Mouse (Mus musculus): ENCODE results near the gene Nsa2.

Gene Nsa2

DNA sequence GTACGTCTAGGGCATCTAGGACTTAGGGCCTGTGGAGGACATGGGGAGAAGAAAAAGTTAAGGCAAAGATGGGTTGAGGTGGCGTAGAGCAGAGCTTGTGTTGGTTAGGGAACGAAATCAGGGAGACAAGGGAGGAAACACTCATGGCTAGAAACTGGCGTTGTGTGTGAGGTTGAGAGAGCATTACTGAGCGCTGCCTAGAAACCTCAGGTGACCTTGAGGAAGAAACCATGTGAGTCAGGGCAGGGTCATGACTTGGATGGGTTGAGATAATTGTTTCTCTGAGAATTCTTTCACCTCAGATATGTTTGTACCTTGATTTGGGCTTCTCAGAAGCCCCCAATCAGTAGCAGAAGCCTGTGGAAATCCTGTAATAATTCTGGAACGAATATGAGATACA lies 50.3 kb downstream of the Nsa2 start:
- no peak for DNase-seq (ENCODE audit: low spot score in 2 of 2)

- no peak for DNase-seq (ENCODE audit: low spot score in 2 of 2)
Measured at GRCm38 (mm10) chr13:97086316-97086715, 51.4 kb downstream of the Nsa2 start.

GRCm38 (mm10) chr13:97082432-97082831 lies 55.3 kb downstream of the Nsa2 start:
- no peak for DNase-seq (ENCODE audit: low spot score in 2 of 2)

GRCm38 (mm10) chr13:97080615-97081014 lies 57.1 kb downstream of the Nsa2 start:
- no peak for DNase-seq (ENCODE audit: low spot score in 2 of 2)

DNA sequence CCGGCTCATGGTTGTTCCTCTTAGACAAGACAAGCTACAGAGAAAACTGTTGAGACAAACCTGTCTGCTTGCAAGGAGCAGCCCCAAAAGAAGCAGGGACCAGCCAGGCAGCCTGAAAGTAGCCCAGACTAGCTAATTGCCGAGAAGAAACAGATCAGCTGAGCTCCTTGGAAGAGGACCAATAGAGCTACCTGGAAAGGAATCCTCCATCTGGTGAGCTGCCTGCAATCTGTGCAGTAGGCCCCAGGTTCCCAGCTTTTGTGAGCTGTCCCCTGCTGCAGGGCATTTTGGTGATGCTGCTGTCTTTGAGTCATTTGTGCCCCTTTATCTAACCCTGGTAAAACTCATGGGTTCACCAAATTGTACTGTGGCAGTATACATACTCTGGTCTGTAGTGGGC lies 57.5 kb downstream of the Nsa2 start:
- DNase-seq (ENCODE audit: low spot score in 2 of 2): no peak

Data from spleen, postnatal 10 days (tissue).